Mouse (Mus musculus) neural tube, embryonic 11.5 days (tissue): ENCODE measurements around the gene Dennd1a. TPM values are rescaled to one million over a fixed set of nuclear protein-coding genes. Genes with fewer than 3 reads are reported as not detected.

Experiments used
- ATAC-seq: fragments of 200-750 bp; cut with Nextera tagmentation; 2 replicates; pipeline ENCODE4 v1.8.0; 2017; ENCODE audit warnings: moderate number of reproducible peaks, mild to moderate bottlenecking, moderate TSS enrichment, moderate library complexity; ENCODE audit not compliant: insufficient read depth, low FRiP score, low TSS enrichment
- DNase-seq: peaks from one replicate; pipeline ENCODE4 v3.0.0-alpha.2; 2015; ENCODE audit warnings: low spot score
- H3K27ac ChIP-seq: fragments of 300-500 bp; sonication (generic); 2 replicates; pipeline ENCODE4 v1.5.1; 2014; ENCODE audit warnings: low read depth, mild to moderate bottlenecking, low read length
- H3K27me3 ChIP-seq: fragments of 300-500 bp; sonication (generic); 2 replicates; pipeline ENCODE4 v1.6.1; 2014; ENCODE audit warnings: mild to moderate bottlenecking, low read length, mixed read lengths; ENCODE audit not compliant: control insufficient read depth, insufficient read depth
- H3K36me3 ChIP-seq: fragments of 300-500 bp; sonication (generic); 2 replicates; pipeline ENCODE4 v1.6.1; 2014; ENCODE audit warnings: mild to moderate bottlenecking, low read length, moderate library complexity, mixed read lengths; ENCODE audit not compliant: control insufficient read depth, insufficient read depth
- H3K4me1 ChIP-seq: fragments of 300-500 bp; sonication (generic); 2 replicates; pipeline ENCODE4 v1.6.1; 2014; ENCODE audit warnings: low read length, mixed read lengths; ENCODE audit not compliant: control insufficient read depth, insufficient read depth
- H3K4me2 ChIP-seq: fragments of 300-500 bp; sonication (generic); 2 replicates; pipeline ENCODE4 v1.6.1; 2014; ENCODE audit warnings: low read depth, mild to moderate bottlenecking, moderate library complexity
- H3K4me3 ChIP-seq: fragments of 300-500 bp; sonication (generic); 2 replicates; pipeline ENCODE4 v1.5.1; 2014; ENCODE audit warnings: low read depth, low read length
- H3K9ac ChIP-seq: fragments of 300-500 bp; sonication (generic); 2 replicates; pipeline ENCODE4 v1.6.1; 2014; ENCODE audit warnings: mild to moderate bottlenecking, low read length
- H3K9me3 ChIP-seq: fragments of 300-500 bp; sonication (generic); 2 replicates; pipeline ENCODE4 v1.6.1; 2016; ENCODE audit warnings: low read length; ENCODE audit not compliant: control insufficient read depth
- WGBS: fragments of 180-500 bp; shearing (Covaris S2); extraction: QIAGEN DNeasy Blood & Tissue Kit; methylation state at CpG from one replicate; pipeline ENCODE4 v1.1.7; 2014; 5-methylcytosine and 5-hydroxymethylcytosine counted together
- polyA plus RNA-seq: library from polyadenylated mRNA; unstranded; fragments of >200 nt; fragmentation: Nextera tagmentation; extraction: Ambion mirVana; gene quantifications from 2 replicates; pipeline ENCODE4 v1.2.1, GENCODE M21; 2014

Dennd1a gene
- 7.3 and 8.1 TPM in 2 replicates for polyA plus RNA-seq

DNA sequence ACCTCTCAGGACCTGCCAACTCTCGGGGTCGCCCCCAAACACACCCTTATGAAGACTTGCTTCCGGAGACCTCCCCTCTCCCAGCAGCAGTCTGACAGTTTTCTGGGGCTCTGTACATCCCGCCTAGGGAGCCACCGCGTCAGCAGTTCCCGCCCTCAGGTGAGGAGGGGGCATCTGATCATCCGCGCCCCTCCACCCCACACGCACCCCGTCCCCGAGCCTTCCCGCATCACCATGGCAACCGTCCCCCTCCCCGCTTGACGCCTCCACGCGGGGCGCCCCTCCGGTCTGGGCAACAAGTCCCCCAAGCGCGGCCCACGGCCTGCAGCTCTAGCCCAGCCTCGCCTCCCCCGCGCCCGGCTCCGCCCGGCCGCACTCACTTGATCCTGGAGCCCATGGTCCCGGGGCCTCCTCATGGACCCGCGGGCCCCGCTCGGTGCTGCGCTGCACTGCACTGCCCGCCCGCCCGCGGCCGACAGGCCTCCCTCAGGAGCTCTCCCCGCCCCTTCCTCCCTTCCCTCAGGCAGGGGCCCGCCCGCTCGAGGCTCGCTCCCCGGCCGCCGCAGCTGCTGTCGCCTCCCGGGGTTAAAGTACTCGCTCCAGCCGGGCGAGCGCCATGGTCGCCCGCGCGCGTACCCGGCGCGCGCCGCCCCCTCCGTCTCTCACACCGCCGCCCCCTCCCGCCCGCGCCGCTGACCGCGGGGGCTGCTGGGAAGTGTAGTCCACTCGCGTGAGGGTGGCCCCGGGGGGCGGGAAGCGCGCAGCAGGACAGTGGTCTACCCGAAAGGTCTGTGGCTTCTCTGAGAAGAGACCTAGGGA, at the start of gene Dennd1a:
Gene Dennd1a, minus strand, starts transcription at position 658 of the 819 bp plus-strand sequence.
- ATAC-seq, result peak; percentile 96
- Histone ChIP-seq H3K4me3 (peak within 1 kb of the TSS; percentile 63), H3K27ac (peak within 1 kb of the TSS; percentile 83), H3K27me3 (no peaks in the 10 kb centered on the region), H3K4me1 (peaks cover 2% of the 10 kb centered on the region; the same call in 1 of the 2 replicates), H3K36me3 (no peaks in the 10 kb centered on the region), H3K9me3 (no peaks in the 10 kb centered on the region), H3K9ac (peak within 1 kb of the TSS; percentile 82), H3K4me2 (peak within 1 kb of the TSS; percentile 71)
- peak; percentile 92 for DNase-seq
- WGBS, result under 1% methylated on average over 61 of the region's 81 CpGs

DNA sequence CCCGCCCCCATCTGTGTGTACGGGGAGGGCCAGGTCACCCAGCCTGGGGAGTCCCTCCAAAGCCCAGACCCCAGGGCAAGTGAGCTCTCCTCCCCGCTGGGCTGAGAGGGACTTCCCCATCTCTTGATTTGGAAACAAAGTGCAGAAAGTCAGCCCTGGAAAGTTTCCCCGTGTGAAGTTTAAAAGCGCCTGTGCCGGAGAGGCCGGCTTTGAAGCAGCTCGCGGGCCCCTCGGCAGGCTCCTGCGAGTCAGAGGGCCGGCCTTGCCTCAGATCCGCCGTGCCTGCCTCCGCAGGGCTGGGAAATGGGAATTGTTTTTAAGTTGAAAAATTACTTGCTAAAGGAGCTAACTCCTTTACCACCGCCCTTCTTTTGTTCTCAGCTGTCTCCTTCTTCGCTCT, 49.4 kb upstream of the Dennd1a start:
- Histone ChIP-seq H3K4me1 (peaks cover 10% of the 10 kb centered on the region), H3K27ac (no peak overlapping the region), H3K4me3 (no peak overlapping the region), H3K36me3 (no peaks in the 10 kb centered on the region), H3K9ac (no peak overlapping the region), H3K9me3 (no peaks in the 10 kb centered on the region), H3K27me3 (peaks cover 78% of the 10 kb centered on the region), H3K4me2 (no peak overlapping the region)
- WGBS, result under 1% methylated on average over 17 of the region's 17 CpGs
- DNase-seq (peak; percentile 45), ATAC-seq (no peak)

DNA sequence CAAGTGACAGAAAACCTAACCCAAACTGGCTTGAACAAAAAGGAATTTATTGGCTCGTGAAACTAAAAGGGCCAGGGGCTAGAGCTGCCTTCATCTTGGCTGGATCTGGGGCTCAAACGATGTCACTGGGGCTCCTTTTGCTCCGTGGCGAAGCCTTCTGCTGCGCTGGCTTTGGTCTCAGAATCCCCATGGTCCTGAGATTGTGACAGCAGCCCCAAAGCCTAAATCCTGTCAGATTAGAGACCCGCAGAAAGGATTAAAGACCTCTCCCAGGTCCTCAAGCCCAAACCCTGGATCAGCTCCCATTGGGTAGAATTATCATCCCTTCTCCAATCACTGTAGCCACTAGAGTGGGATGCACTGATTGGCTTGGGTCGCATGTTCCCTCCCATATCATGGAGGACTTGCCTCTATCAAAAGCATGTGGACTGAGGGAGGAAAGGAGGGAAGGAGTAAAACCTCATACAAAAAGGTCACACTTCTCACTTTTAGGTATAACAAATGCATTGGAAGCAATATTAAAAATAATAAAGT, 46.5 kb upstream of the Dennd1a start:
- no peak overlapping the region for H3K27ac ChIP-seq
- H3K4me3 ChIP-seq, result no peak overlapping the region
- DNase-seq (no peak), ATAC-seq (no peak)
- H3K4me1 ChIP-seq, result 0 out of 2 replicates have a peak, but pooled peaks cover 2% of the 10 kb centered on the region
- no peaks in the 10 kb centered on the region for H3K36me3 ChIP-seq
- no peak overlapping the region for H3K9ac ChIP-seq
- 35% methylated on average over 7 of the region's 7 CpGs for WGBS
- H3K9me3 ChIP-seq, result no peaks in the 10 kb centered on the region
- H3K27me3 ChIP-seq, result peaks cover 52% of the 10 kb centered on the region
- H3K4me2 ChIP-seq, result no peak overlapping the region

DNA sequence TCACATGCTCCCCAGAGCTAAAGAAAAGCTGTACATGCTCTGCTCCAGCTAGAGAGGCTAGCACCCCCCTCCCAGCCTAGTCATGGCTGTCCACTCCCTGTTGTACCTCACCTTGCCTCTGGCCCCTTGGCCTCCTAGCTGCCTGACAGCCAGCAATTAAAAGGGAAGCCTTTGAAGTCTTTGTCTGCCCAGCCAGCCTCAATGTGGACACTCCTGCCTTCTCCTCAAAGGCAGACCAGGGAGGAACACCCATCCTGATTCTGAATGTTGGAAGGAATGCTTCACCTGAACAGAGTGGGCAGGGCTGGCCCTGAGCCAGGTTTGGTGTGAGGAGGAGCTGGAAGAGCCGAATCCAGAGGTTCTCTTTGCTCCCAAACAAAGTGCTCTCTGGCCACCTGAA, 39.5 kb upstream of the Dennd1a start:
- Histone ChIP-seq H3K4me1 (no peaks in the 10 kb centered on the region), H3K9me3 (no peaks in the 10 kb centered on the region), H3K27me3 (0 out of 2 replicates have a peak, but pooled peaks cover 3% of the 10 kb centered on the region), H3K4me2 (no peak overlapping the region), H3K9ac (no peak overlapping the region), H3K27ac (no peak overlapping the region), H3K36me3 (no peaks in the 10 kb centered on the region), H3K4me3 (no peak overlapping the region)
- ATAC-seq (no peak), DNase-seq (no peak)
- 29% methylated on average over 1 of the region's 1 CpGs for WGBS

DNA sequence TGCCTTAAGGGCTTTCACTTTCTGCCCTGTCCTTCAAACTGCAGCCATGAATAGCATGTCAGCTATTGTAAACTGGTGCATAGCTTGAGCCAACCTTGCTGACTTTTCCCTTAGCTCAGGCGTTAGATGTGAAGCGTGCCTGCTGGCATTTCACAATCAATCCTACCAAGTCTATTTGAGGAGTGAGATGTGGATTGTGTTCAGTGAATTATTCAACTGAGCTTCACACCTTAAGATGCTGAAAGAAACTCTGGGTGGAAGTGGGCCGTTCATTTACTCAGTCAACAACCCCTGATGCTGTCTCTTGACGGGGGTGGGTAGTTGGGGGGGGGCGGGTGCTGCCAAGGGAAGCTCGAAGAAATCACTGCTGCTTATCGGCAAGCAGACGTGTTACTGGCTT, 36.2 kb upstream of the Dennd1a start:
- H3K36me3 ChIP-seq, result no peaks in the 10 kb centered on the region
- no peak overlapping the region for H3K4me2 ChIP-seq
- DNase-seq (no peak), ATAC-seq (no peak)
- H3K9me3 ChIP-seq, result no peaks in the 10 kb centered on the region
- WGBS, result 61% methylated on average over 8 of the region's 8 CpGs
- no peak overlapping the region for H3K27ac ChIP-seq
- H3K9ac ChIP-seq, result no peak overlapping the region
- H3K27me3 ChIP-seq, result no peaks in the 10 kb centered on the region
- H3K4me3 ChIP-seq, result no peak overlapping the region
- H3K4me1 ChIP-seq, result no peaks in the 10 kb centered on the region

DNA sequence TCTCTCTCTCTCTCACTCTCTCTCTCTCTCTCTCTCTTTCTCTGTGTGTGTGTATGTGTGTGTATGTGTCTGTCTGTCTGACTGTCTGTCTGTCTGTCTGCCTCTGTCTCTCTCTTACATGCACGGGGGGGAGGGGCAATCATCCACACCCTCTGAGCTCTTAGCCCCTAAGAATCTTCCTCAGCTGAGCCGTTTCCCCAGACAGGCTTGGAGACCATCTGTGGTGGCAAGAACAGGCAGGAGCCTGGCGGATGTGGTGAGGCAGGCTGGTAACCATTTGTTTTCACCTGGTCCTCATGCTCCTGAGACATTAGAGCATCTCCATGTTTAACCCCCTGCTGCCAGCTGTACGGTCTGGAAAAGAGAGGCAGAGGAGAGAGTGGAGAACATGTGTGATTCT, 33.7 kb upstream of the Dennd1a start:
- WGBS, result 46% methylated on average over 4 of the region's 4 CpGs
- Histone ChIP-seq H3K36me3 (no peaks in the 10 kb centered on the region), H3K27ac (no peak overlapping the region), H3K27me3 (no peaks in the 10 kb centered on the region), H3K4me1 (no peaks in the 10 kb centered on the region), H3K4me3 (no peak overlapping the region), H3K9me3 (no peaks in the 10 kb centered on the region), H3K4me2 (no peak overlapping the region), H3K9ac (no peak overlapping the region)
- ATAC-seq (no peak), DNase-seq (no peak)

DNA sequence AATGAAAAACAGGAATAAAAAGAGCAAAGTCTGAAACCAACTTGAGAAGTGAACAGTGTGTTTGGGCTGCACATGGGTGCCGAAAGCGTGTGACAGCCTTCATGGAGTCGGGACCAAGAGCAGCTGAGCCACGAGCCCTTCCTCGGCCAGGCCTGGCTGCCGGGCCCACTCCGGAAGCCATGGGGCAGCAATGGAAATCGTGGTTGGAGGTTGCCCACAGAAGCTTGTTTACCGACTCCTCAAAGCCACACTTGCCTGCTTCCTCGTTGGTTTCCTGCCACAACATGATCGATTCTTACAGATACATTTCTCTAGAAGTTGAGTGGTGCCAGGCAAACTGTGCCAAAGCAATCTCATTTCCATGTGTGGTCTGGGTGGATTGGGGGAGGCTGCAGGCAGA, 31.9 kb upstream of the Dennd1a start:
- no peaks in the 10 kb centered on the region for H3K9me3 ChIP-seq
- no peak for DNase-seq
- no peak overlapping the region for H3K4me2 ChIP-seq
- ATAC-seq, result no peak
- no peaks in the 10 kb centered on the region for H3K27me3 ChIP-seq
- H3K27ac ChIP-seq, result no peak overlapping the region
- 92% methylated on average over 11 of the region's 11 CpGs for WGBS
- H3K9ac ChIP-seq, result no peak overlapping the region
- H3K36me3 ChIP-seq, result no peaks in the 10 kb centered on the region
- no peaks in the 10 kb centered on the region for H3K4me1 ChIP-seq
- no peak overlapping the region for H3K4me3 ChIP-seq

DNA sequence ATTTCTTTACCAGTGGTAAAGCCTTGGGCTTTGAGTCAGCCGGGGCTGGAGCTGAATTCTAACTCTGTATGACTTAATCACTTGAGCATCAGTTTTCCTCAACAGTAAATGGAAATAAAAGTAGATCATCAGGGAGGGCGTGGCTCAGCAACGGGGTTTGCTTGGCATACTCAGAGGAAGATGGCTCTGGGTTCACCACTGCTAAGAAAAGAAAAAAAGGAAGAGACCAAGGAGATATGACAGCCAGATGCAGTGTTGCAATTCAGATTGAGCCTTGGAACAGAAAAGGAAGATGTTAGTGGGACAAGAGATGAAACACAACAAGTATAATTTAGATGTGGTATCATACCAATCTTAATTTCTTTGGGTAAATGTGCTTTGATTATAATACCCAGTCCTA, 26.2 kb upstream of the Dennd1a start:
- H3K4me1 ChIP-seq, result no peaks in the 10 kb centered on the region
- 58% methylated on average over 3 of the region's 3 CpGs for WGBS

DNA sequence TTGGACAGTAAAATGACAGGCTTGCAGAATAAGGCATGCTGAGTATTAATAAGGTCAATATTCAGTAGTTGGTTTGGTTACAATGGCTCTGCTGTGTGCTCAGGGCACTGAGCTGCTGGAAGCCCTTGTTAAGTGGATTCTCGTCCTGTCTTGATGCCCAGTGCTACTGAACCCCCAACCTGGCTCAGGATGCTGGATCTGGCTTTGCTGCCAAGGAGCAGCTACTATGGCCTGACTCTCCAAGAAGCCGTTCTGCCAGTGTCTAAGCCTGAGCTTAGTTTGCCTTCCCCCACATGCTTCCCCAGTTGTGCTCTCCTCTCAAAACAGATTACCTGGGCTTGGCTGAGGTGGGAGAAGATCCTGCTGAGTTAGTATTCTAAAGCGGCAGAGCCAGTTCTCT, 25.7 kb upstream of the Dennd1a start:
- whole genome bisulfite sequencing, result 45% methylated on average over 3 of the region's 3 CpGs
- DNase-seq, result no peak

More for the DNA sequence above, 26.2 kb upstream of the Dennd1a start:
- Histone ChIP-seq H3K9me3 (no peaks in the 10 kb centered on the region), H3K27me3 (no peaks in the 10 kb centered on the region), H3K4me2 (no peak overlapping the region), H3K9ac (no peak overlapping the region), H3K4me3 (no peak overlapping the region), H3K36me3 (no peaks in the 10 kb centered on the region), H3K27ac (no peak overlapping the region)
- no peak for ATAC-seq
- no peak for DNase-seq

More for the DNA sequence above, 25.7 kb upstream of the Dennd1a start:
- H3K4me2 ChIP-seq, result no peak overlapping the region
- H3K9me3 ChIP-seq, result no peaks in the 10 kb centered on the region
- no peaks in the 10 kb centered on the region for H3K36me3 ChIP-seq
- ATAC-seq, result no peak
- H3K27ac ChIP-seq, result no peak overlapping the region
- no peak overlapping the region for H3K9ac ChIP-seq
- H3K27me3 ChIP-seq, result no peaks in the 10 kb centered on the region
- no peaks in the 10 kb centered on the region for H3K4me1 ChIP-seq
- H3K4me3 ChIP-seq, result no peak overlapping the region
